Mouse (Mus musculus) gonadal fat pad, adult 2 months (tissue): Measurements from ENCODE around the gene Mical3. TPM values are rescaled to one million over a fixed set of nuclear protein-coding genes. Genes with fewer than 3 reads are reported as not detected.

Source experiments
- DNase-seq: peaks from one replicate; pipeline ENCODE4 v3.0.0-alpha.2; 2012; ENCODE audit warnings: low read depth
- polyA plus RNA-seq: library from polyadenylated mRNA; depleted of rRNA; stranded (reverse); fragments of >200 nt; gene quantifications from 2 replicates; pipeline ENCODE4 v1.2.3, GENCODE M21; 2012

Gene Mical3
- polyA plus RNA-seq, 1 experiment: 42.2 TPM

- no peak for DNase-seq
Measured at GRCm38 (mm10) chr6:121145906-121146305, 15.1 kb upstream of the Mical3 start.

GRCm38 (mm10) chr6:121145010-121145604, 14.3 kb upstream of the Mical3 start:
- DNase-seq: no peak

GRCm38 (mm10) chr6:121144066-121144465, 13.3 kb upstream of the Mical3 start:
- no peak for DNase-seq

- peak; percentile 99 for DNase-seq
Measured at GRCm38 (mm10) chr6:121143439-121143838, 12.6 kb upstream of the Mical3 start.

- DNase-seq: no peak
Measured at GRCm38 (mm10) chr6:121142298-121142697, 11.5 kb upstream of the Mical3 start.

- DNase-seq: no peak
Measured at GRCm38 (mm10) chr6:121139271-121139670, 8.5 kb upstream of the Mical3 start.

- DNase-seq: no peak
Measured at GRCm38 (mm10) chr6:121138338-121139040, 7.7 kb upstream of the Mical3 start.

GRCm38 (mm10) chr6:121137222-121137621, 6.4 kb upstream of the Mical3 start:
- no peak for DNase-seq

GRCm38 (mm10) chr6:121134884-121135283, 4.1 kb upstream of the Mical3 start:
- no peak for DNase-seq

GRCm38 (mm10) chr6:121134249-121134648, 3.5 kb upstream of the Mical3 start:
- DNase-seq: no peak

- no peak for DNase-seq
Measured at GRCm38 (mm10) chr6:121130039-121130705, 627 bp downstream of the Mical3 start.

- no peak for DNase-seq
Measured at GRCm38 (mm10) chr6:121129506-121129905, 1.3 kb downstream of the Mical3 start.

- no peak for DNase-seq
Measured at GRCm38 (mm10) chr6:121128736-121129135, 2.1 kb downstream of the Mical3 start.

- DNase-seq: no peak
Measured at GRCm38 (mm10) chr6:121127726-121128125, 3.1 kb downstream of the Mical3 start.

- DNase-seq: no peak
Measured at GRCm38 (mm10) chr6:121126202-121126601, 4.6 kb downstream of the Mical3 start.

- DNase-seq: peak; percentile 99
Measured at GRCm38 (mm10) chr6:121122739-121123241, 8.0 kb downstream of the Mical3 start.

- no peak for DNase-seq
Measured at GRCm38 (mm10) chr6:121120776-121121175, 10.0 kb downstream of the Mical3 start.

- peak; percentile 95 for DNase-seq
Measured at GRCm38 (mm10) chr6:121117971-121118755, 12.6 kb downstream of the Mical3 start.

- DNase-seq: no peak
Measured at GRCm38 (mm10) chr6:121117142-121117541, 13.7 kb downstream of the Mical3 start.

GRCm38 (mm10) chr6:121116434-121116833, 14.4 kb downstream of the Mical3 start:
- no peak for DNase-seq

- DNase-seq: no peak
Measured at GRCm38 (mm10) chr6:121111448-121112055, 19.2 kb downstream of the Mical3 start.
